Mouse (Mus musculus) MEL (cell line): ENCODE results near the gene Hvcn1. TPM values are rescaled to one million over a fixed set of nuclear protein-coding genes. Genes with fewer than 3 reads are reported as not detected.

ENCODE experiments used
- DNase-seq: peaks from one replicate; pipeline ENCODE4 v3.0.0; 2011; ENCODE audit warnings: low read depth, low spot score
- H3K27ac ChIP-seq: 2 replicates; pipeline ENCODE4 v1.5.1; 2012; ENCODE audit warnings: low read depth, mild to moderate bottlenecking, control low read depth, low read length, moderate library complexity; ENCODE audit not compliant: control insufficient read depth
- H3K27me3 ChIP-seq, 2 experiments: fragments of 150-350 bp in 1 of 2; sonication (generic) in 1 of 2; 2 replicates each; pipeline ENCODE4 v1.6.1; 2012; ENCODE audit warnings: low read length in 2 of 2, mild to moderate bottlenecking in 2 of 2, improper control_type of control experiment in 1 of 2, moderate library complexity in 1 of 2; ENCODE audit not compliant: insufficient read depth in 2 of 2, control insufficient read depth in 1 of 2
- H3K36me3 ChIP-seq, 2 experiments: 2 replicates each; pipeline ENCODE4 v1.6.1; 2012 to 2014; ENCODE audit warnings: low read length in 2 of 2, improper control_type of control experiment in 1 of 2, inconsistent platforms in 1 of 2, mild to moderate bottlenecking in 1 of 2; ENCODE audit not compliant: insufficient read depth in 2 of 2, control insufficient read depth in 1 of 2
- H3K4me1 ChIP-seq, 2 experiments: fragments of 150-350 bp in 1 of 2; sonication (generic) in 1 of 2; 2 replicates each; pipeline ENCODE4 v1.6.1; 2012; ENCODE audit warnings: low read length in 2 of 2, improper control_type of control experiment in 1 of 2, mild to moderate bottlenecking in 1 of 2; ENCODE audit not compliant: insufficient read depth in 2 of 2, control insufficient read depth in 1 of 2
- H3K4me3 ChIP-seq, 2 experiments: fragments of 150-350 bp in 1 of 2; sonication (generic) in 1 of 2; 2 replicates each; pipeline ENCODE4 v1.5.1; 2012; ENCODE audit warnings: low read depth in 2 of 2, low read length in 2 of 2, mild to moderate bottlenecking in 2 of 2, moderate library complexity in 2 of 2, control low read depth in 1 of 2, improper control_type of control experiment in 1 of 2; ENCODE audit not compliant: control insufficient read depth in 1 of 2, insufficient read depth in 1 of 2
- H3K79me2 ChIP-seq: 2 replicates; pipeline ENCODE4 v1.6.1; 2012; ENCODE audit warnings: mild to moderate bottlenecking, low read length, moderate library complexity; ENCODE audit not compliant: control insufficient read depth, poor library complexity, insufficient read depth
- H3K9ac ChIP-seq: 2 replicates; pipeline ENCODE4 v1.6.1; 2012; ENCODE audit warnings: low read depth, mild to moderate bottlenecking, control low read depth, low read length, moderate library complexity; ENCODE audit not compliant: control insufficient read depth, poor library complexity, severe bottlenecking
- H3K9me3 ChIP-seq: fragments of 150-350 bp; sonication (generic); replicated peaks from 2 replicates; pipeline ENCODE4 v1.6.1; 2012; ENCODE audit warnings: mild to moderate bottlenecking, low read length, improper control_type of control experiment, moderate library complexity; ENCODE audit not compliant: insufficient read depth
- CHD1 ChIP-seq: IDR thresholded peaks from 2 replicates; pipeline ENCODE4 v1.6.1; 2012; ENCODE audit warnings: low read depth, mild to moderate bottlenecking, inconsistent platforms, low read length, improper control_type of control experiment
- CHD2 ChIP-seq: IDR thresholded peaks from 2 replicates; pipeline ENCODE4 v1.6.1; 2011; ENCODE audit warnings: low read length, improper control_type of control experiment
- E2F4 ChIP-seq: IDR thresholded peaks from 2 replicates; pipeline ENCODE4 v1.6.1; 2011; ENCODE audit warnings: low read depth, low read length, improper control_type of control experiment, borderline replicate concordance
- KAT2A ChIP-seq: conservative IDR thresholded peaks from 2 replicates; pipeline ENCODE4 v1.6.1; 2012; ENCODE audit warnings: low read depth, low read length, improper control_type of control experiment, inconsistent platforms
- MAFK ChIP-seq: IDR thresholded peaks from 2 replicates; pipeline ENCODE4 v1.6.1; 2011; ENCODE audit warnings: low read depth, mild to moderate bottlenecking, low read length, improper control_type of control experiment, borderline replicate concordance
- MAX ChIP-seq: IDR thresholded peaks from 2 replicates; pipeline ENCODE4 v1.6.1; 2011; ENCODE audit warnings: low read length, improper control_type of control experiment
- MAZ ChIP-seq: IDR thresholded peaks from 2 replicates; pipeline ENCODE4 v1.6.1; 2012; ENCODE audit warnings: low read depth, mild to moderate bottlenecking, inconsistent platforms, low read length, improper control_type of control experiment
- MYB ChIP-seq: IDR thresholded peaks from 2 replicates; pipeline ENCODE4 v1.6.1; 2011; ENCODE audit warnings: mild to moderate bottlenecking, low read depth, low read length, improper control_type of control experiment
- MYC ChIP-seq: IDR thresholded peaks from 2 replicates; pipeline ENCODE4 v1.6.1; 2011; ENCODE audit warnings: low read depth, mild to moderate bottlenecking, low read length, improper control_type of control experiment, moderate library complexity
- POLR2AphosphoS2 ChIP-seq: IDR thresholded peaks from 2 replicates; pipeline ENCODE4 v1.6.1; 2011; ENCODE audit warnings: low read length, improper control_type of control experiment
- SMC3 ChIP-seq: IDR thresholded peaks from 2 replicates; pipeline ENCODE4 v1.6.1; 2011; ENCODE audit warnings: low read depth, low read length, improper control_type of control experiment
- TAL1 ChIP-seq: IDR thresholded peaks from 2 replicates; pipeline ENCODE4 v1.6.1; 2012; ENCODE audit warnings: mild to moderate bottlenecking, inconsistent platforms, low read length, moderate library complexity, mixed read lengths
- TBP ChIP-seq: IDR thresholded peaks from 2 replicates; pipeline ENCODE4 v1.8.0; 2011; ENCODE audit warnings: low read depth, low read length, improper control_type of control experiment
- UBTF ChIP-seq: IDR thresholded peaks from 2 replicates; pipeline ENCODE4 v1.6.1; 2012; ENCODE audit warnings: low read depth, mild to moderate bottlenecking, inconsistent platforms, low read length, improper control_type of control experiment, moderate library complexity, borderline replicate concordance; ENCODE audit not compliant: insufficient read depth
- USF1 ChIP-seq: IDR thresholded peaks from 2 replicates; pipeline ENCODE4 v1.6.1; 2014; ENCODE audit warnings: low read depth, mild to moderate bottlenecking, inconsistent platforms, low read length, improper control_type of control experiment, moderate library complexity
- USF2 ChIP-seq, 2 experiments: IDR thresholded peaks; 2 replicates each; pipeline ENCODE4 v1.6.1; 2011 to 2012; ENCODE audit warnings: improper control_type of control experiment in 2 of 2, low read length in 2 of 2, borderline replicate concordance in 1 of 2, inconsistent platforms in 1 of 2, low read depth in 1 of 2, mild to moderate bottlenecking in 1 of 2; ENCODE audit not compliant: insufficient read depth in 1 of 2
- ZC3H11A ChIP-seq: IDR thresholded peaks from 2 replicates; pipeline ENCODE4 v1.6.1; 2012; ENCODE audit warnings: low read depth, mild to moderate bottlenecking, inconsistent platforms, low read length, improper control_type of control experiment
- ZKSCAN1 ChIP-seq: IDR thresholded peaks from 2 replicates; pipeline ENCODE4 v1.6.1; 2012; ENCODE audit warnings: low read depth, mild to moderate bottlenecking, inconsistent platforms, low read length, improper control_type of control experiment, moderate library complexity
- ZNF384 ChIP-seq: IDR thresholded peaks from 2 replicates; pipeline ENCODE4 v1.6.1; 2012; ENCODE audit warnings: low read depth, mild to moderate bottlenecking, inconsistent platforms, low read length, improper control_type of control experiment
- polyA plus RNA-seq, 2 experiments: library from polyadenylated mRNA; stranded (reverse) in 1 of 2; unstranded in 1 of 2; fragments of >175 nt in 1 of 2; fragments of >200 nt in 1 of 2; gene quantifications; 2 replicates each; pipeline versions ENCODE4 v1.2.1 to v1.2.4; 2012; ENCODE audit warnings: low replicate concordance in 2 of 2, low read depth in 1 of 2; ENCODE audit not compliant: insufficient read length in 2 of 2, insufficient read depth in 1 of 2, missing spikeins in 1 of 2
- total RNA-seq: library from RNA; depleted of rRNA; stranded (reverse); fragments of 300-350 nt; gene quantifications from 2 replicates; pipeline ENCODE4 v1.2.3, GENCODE M21; 2012

Hvcn1 gene
- total and polyA plus RNA-seq, 3 experiments: 8.4 to 13.5 TPM; not detected in 1

- no peak for DNase-seq
- H3K4me1 ChIP-seq: peaks cover 8 to 43% of the 10 kb centered on the region in 2 experiments
- no peak overlapping the region for H3K9ac ChIP-seq
- H3K27me3 ChIP-seq: no peaks in the 10 kb centered on the region
- no peak overlapping the region for H3K4me3 ChIP-seq
- TF ChIP-seq MAZ (no peak), USF2 (IDR thresholded peaks at IDR 0.05; ENCODE audit: borderline replicate concordance in 1 of 2, insufficient read depth in 1 of 2, low read depth in 1 of 2, low read length in 2 of 2) (no peak), TAL1 (no peak), MAFK (no peak), MYB (no peak), KAT2A (no peak), CHD2 (no peak), ZKSCAN1 (no peak), TBP (no peak), ZNF384 (no peak), USF1 (no peak), POLR2AphosphoS2 (no peak), SMC3 (no peak), UBTF (no peak), MYC (no peak), CHD1 (no peak)
- H3K9me3 ChIP-seq: no peaks in the 10 kb centered on the region
- H3K36me3 ChIP-seq: peaks cover 38 to 57% of the 10 kb centered on the region in 2 experiments
- H3K79me2 ChIP-seq: peaks cover 81% of the 10 kb centered on the region
- no peak overlapping the region for H3K27ac ChIP-seq
Measured at GRCm38 (mm10) chr5:122164011-122164410, 42.6 kb upstream of the Hvcn1 start.

- no peak overlapping the region for H3K27ac ChIP-seq
- no peaks in the 10 kb centered on the region for H3K9me3 ChIP-seq
- H3K36me3 ChIP-seq: peaks cover 42 to 49% of the 10 kb centered on the region in 2 experiments
- peaks cover 6 to 34% of the 10 kb centered on the region in 2 experiments for H3K4me1 ChIP-seq
- TF ChIP-seq MAX (no peak), E2F4 (no peak), USF2 (IDR thresholded peaks at IDR 0.05; ENCODE audit: borderline replicate concordance in 1 of 2, insufficient read depth in 1 of 2, low read depth in 1 of 2, low read length in 2 of 2) (no peak), UBTF (no peak), ZC3H11A (no peak)
- no peak overlapping the region for H3K4me3 ChIP-seq
- no peak for DNase-seq
- no peak overlapping the region for H3K9ac ChIP-seq
- peaks cover 68% of the 10 kb centered on the region for H3K79me2 ChIP-seq
- no peaks in the 10 kb centered on the region for H3K27me3 ChIP-seq
Measured at GRCm38 (mm10) chr5:122165233-122165915, 41.2 kb upstream of the Hvcn1 start.
